8 mouse cellular contexts compared by ENCODE assay signal in the genomic region with DNA sequence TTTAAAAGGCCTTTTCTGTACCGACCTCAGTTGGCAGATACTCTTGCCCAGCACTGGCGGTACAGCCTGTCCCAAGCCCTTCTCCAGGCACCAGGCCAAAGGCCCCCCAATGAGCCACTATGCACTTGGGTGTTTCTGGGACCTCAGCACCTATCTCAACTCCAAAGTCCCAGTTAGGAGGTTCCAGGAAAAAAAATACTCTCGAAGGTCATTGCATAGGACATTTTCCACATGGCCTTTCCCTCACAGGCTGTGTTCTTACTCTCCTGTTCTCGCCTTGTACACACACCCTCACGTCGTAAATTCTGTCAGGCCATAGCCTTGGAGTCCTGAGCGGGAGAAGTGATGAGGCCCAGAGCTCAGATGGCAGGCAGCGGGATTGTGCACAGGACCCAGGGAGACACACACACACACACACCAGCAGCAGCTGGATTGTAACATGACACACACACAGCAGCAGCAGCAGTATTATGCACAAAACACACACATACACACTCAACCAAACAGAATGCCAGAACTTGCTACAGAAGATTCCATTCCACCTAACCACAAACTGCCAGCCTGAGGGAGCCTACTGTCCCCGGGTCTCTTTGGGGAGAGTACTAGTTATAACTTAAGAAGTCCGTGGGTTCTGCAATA. TPM values are rescaled to one million over a fixed set of nuclear protein-coding genes. Genes with fewer than 3 reads are reported as not detected.
A peak's percentile ranks its signal among the peaks of the same experiment; 100 is the strongest.
DNase-seq lines count a peak whose midpoint lies in the region; ATAC-seq and TF ChIP-seq lines count a peak whose summit lies in the region.
"Had no signal": no experiment of that assay in that cellular context is flagged by ENCODE, and none has a peak within 500 bp of the region (broad histone marks: within the 10 kb centered on the region; RNA-seq: fewer than 3 reads in every experiment).

No protein-coding gene starts in this region.

- WGBS in heart, postnatal 0 days: 35% methylated on average over 10 of the region's 10 CpGs
- 68% methylated on average over 10 of the region's 10 CpGs for WGBS in liver, embryonic 14.5 days (ENCODE audit: insufficient replicate concordance)

- TF ChIP-seq CTCF in layer of hippocampus, adult 2 months (conservative IDR thresholded peaks at IDR 0.05): no peak
- no peak for TF ChIP-seq CTCF in heart, postnatal 0 days (IDR thresholded peaks at IDR 0.05; ENCODE audit: low read depth)
- no peak for TF ChIP-seq CTCF in liver, embryonic 14.5 days (IDR thresholded peaks at IDR 0.05; ENCODE audit: low read depth)

- H3K4me3 ChIP-seq in layer of hippocampus, adult 2 months: peak overlapping the region; percentile 45
- H3K4me3 ChIP-seq in heart, postnatal 0 days (ENCODE audit: low read depth, low read length): peak overlapping the region; percentile 40
- H3K4me3 ChIP-seq in liver, embryonic 14.5 days (ENCODE audit: insufficient read depth in 1 of 2, low read depth in 2 of 2, low read length in 2 of 2): peak overlapping the region in 1 of 2 experiments; percentile 38; a peak in 2 of 4 replicates

- no peaks in the 10 kb centered on the region for H3K27me3 ChIP-seq in heart, postnatal 0 days (ENCODE audit: control insufficient read depth, insufficient read depth, low read length)
- no peaks in the 10 kb centered on the region for H3K27me3 ChIP-seq in liver, embryonic 14.5 days (ENCODE audit: control insufficient read depth, insufficient read depth, low read length)

- no peaks in the 10 kb centered on the region for H3K9me3 ChIP-seq in heart, postnatal 0 days (replicated peaks; ENCODE audit: control insufficient read depth, low read length)
- no peaks in the 10 kb centered on the region for H3K9me3 ChIP-seq in liver, embryonic 14.5 days (ENCODE audit: control insufficient read depth, low read length)
- H3K9me3 ChIP-seq: hindbrain, embryonic 15.5 days had no signal

- peak overlapping the region; percentile 76 for H3K27ac ChIP-seq in layer of hippocampus, adult 2 months
- H3K27ac ChIP-seq in heart, postnatal 0 days (ENCODE audit: low read depth): peak overlapping the region; percentile 84
- no peak overlapping the region for H3K27ac ChIP-seq in liver, embryonic 14.5 days
- H3K27ac ChIP-seq: hindbrain, embryonic 15.5 days had no signal

- H3K36me3 ChIP-seq in heart, postnatal 0 days (replicated peaks; ENCODE audit: control insufficient read depth, insufficient read depth, low read length): no peaks in the 10 kb centered on the region
- H3K36me3 ChIP-seq in liver, embryonic 14.5 days (replicated peaks; ENCODE audit: control insufficient read depth, insufficient read depth, low read depth): no peaks in the 10 kb centered on the region; the same call in none of the 2 replicates
- H3K36me3 ChIP-seq: hindbrain, embryonic 15.5 days had no signal

- peak overlapping the region; percentile 61 for H3K4me2 ChIP-seq in heart, postnatal 0 days (ENCODE audit: low read depth, low read length)
- H3K4me2 ChIP-seq in liver, embryonic 14.5 days (ENCODE audit: low read depth): peak overlapping the region; percentile 54

- DNase-seq in layer of hippocampus, adult 2 months (ENCODE audit: low spot score in 2 of 2): no peak
- no peak for DNase-seq in layer of hippocampus, adult 9-10 months (ENCODE audit: low spot score)
- DNase-seq in adrenal gland, postnatal 36 days: peak; percentile 22 to 39
- DNase-seq in heart, postnatal 0 days (ENCODE audit: low spot score): peak; percentile 56
- no peak for DNase-seq in liver, embryonic 14.5 days (ENCODE audit: low read depth in 3 of 3, low spot score in 3 of 3)

- TF ChIP-seq EP300 in heart, postnatal 0 days (IDR thresholded peaks at IDR 0.05; ENCODE audit: low read depth): no peak
- no peak for TF ChIP-seq EP300 in liver, embryonic 14.5 days (IDR thresholded peaks at IDR 0.05; ENCODE audit: low read depth)

- ATAC-seq in heart, postnatal 0 days (ENCODE audit: insufficient read depth, low read depth): peak; percentile 50
- no peak for ATAC-seq in liver, embryonic 14.5 days (ENCODE audit: insufficient read depth)
- ATAC-seq in monocyte, adult 5-6 weeks (replicated peaks; ENCODE audit: insufficient number of reproducible peaks, low FRiP score, low TSS enrichment, poor library complexity, severe bottlenecking): no peak
- no peak for ATAC-seq in megakaryocyte progenitor cell, adult 5-6 weeks (replicated peaks; ENCODE audit: poor library complexity)

- peak overlapping the region; percentile 46 for H3K9ac ChIP-seq in heart, postnatal 0 days (replicated peaks; ENCODE audit: low read depth, low read length)
- H3K9ac ChIP-seq in liver, embryonic 14.5 days (replicated peaks): peak overlapping the region; percentile 14
- H3K9ac ChIP-seq: hindbrain, embryonic 15.5 days had no signal

- peaks cover 3% of the 10 kb centered on the region; the same call in 1 of the 2 replicates for H3K4me1 ChIP-seq in heart, postnatal 0 days (ENCODE audit: control insufficient read depth, insufficient read depth)
- H3K4me1 ChIP-seq in liver, embryonic 14.5 days (replicated peaks; ENCODE audit: control insufficient read depth in 2 of 2, insufficient read depth in 2 of 2, low read length in 1 of 2): peaks cover 33 to 40% of the 10 kb centered on the region in 2 experiments

RNA-seq across cellular contexts. Expression of a gene that starts 5.8 kb away (rescaled TPM):
- total RNA-seq in layer of hippocampus, adult 2 months (2021): 10 to 100 TPM; 45.6 to 55.5 TPM
- total RNA-seq in adrenal gland, postnatal 36 days (2021): 10 to 100 TPM; 49.5 to 60.7 TPM
- total RNA-seq in heart, postnatal 0 days (2014; rRNA removed; ENCODE audit: low replicate concordance): 18.8 and 34.6 TPM in 2 replicates
- 5.8 and 6.2 TPM in 2 replicates for polyA plus RNA-seq in heart, postnatal 0 days (2015; fragmentation: Nextera tagmentation; extraction: Ambion mirVana)
- 3.9 and 4.1 TPM in 2 replicates for polyA plus RNA-seq in liver, embryonic 14.5 days (2012; rRNA removed)
- 4.1 and 5.1 TPM in 2 replicates for polyA plus RNA-seq in liver, embryonic 14.5 days (2014; fragmentation: Nextera tagmentation; extraction: Ambion mirVana)
- total RNA-seq in monocyte, adult 5-6 weeks (2017): 6.8 to 11.0 TPM (median 8.8 TPM) in 3 replicates
- 2.0 and 2.3 TPM in 2 replicates for total RNA-seq in megakaryocyte progenitor cell, adult 5-6 weeks (2015)
- total RNA-seq in megakaryocyte progenitor cell, adult 5-6 weeks (2017): 2.6 and 3.2 TPM in 2 replicates

Comparison
In these comparisons a context has a peak if more than half of its experiments do, and no peak if none do; other contexts are left out.
1. DNase-seq: peak in adrenal gland, postnatal 36 days (2 of 2) and heart, postnatal 0 days (single experiment); none in layer of hippocampus, adult 2 months (0 of 2), layer of hippocampus, adult 9-10 months (single experiment) and liver, embryonic 14.5 days (0 of 3).